Mouse (Mus musculus) liver (tissue): ENCODE measurements around the gene D630003M21Rik.

ENCODE experiments used
- DNase-seq: peaks from one replicate; pipeline ENCODE4 v3.0.0-alpha.2; 2020; ENCODE audit warnings: mixed read lengths

Gene D630003M21Rik

DNA sequence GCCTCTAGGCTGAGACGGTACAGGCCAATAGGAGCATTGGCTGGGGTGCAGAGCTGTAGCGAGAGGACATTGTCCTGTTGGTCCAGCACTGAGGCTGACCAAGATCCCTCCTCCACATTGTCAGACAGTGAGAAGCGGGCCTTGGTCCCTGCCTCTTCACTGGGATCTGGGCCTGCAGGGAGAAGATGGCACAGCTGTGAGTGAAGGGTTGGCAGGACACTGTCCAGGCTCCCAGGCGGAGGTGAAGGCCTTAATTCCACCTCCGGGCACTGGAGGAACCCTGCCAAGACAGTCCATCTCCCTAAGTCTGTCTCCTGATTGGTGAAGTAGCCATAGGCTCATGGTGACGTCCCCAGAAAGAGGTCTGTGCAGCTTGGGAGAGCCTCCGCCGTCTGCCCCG, 90.2 kb downstream of the D630003M21Rik start:
- DNase-seq, result no peak

DNA sequence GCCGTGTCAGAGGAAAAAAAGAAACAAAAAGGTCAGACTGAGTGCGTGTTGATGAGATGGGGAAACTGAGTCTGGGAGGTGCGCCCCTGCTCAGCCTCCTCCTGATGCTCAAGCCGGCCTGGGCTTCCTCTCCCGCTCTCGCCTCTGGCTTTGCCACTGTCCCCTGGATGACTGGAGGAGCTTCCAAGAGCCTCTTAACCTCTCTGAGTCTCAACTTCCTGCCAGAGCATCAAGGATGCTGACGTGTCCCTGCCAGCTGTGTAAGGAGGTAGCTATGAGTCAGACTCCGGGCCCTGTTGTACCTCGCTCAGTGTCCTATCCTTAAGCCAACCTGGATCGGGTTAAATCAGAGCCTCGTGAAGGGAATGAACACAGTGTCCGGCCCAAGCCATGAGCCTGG, 91.3 kb downstream of the D630003M21Rik start:
- no peak for DNase-seq

DNA sequence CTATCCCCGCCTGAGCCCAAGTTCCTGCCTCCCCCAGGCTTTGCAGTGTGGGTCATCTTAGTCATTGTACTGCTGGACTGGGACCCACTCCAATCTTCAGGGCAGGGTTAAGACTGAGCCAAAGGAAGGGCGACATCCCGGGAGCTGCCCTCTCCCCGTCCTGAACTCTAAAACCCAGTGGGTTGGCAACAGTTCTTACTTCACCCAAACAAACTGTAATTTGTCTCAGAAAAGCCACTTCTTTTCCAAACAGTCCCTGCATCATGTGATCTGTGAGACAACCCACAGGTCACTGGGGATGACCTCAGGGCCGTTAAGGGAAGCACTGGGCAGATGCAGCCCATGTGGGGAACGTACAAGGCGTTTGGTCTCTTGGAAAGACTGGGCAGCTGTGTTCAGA, 92.8 kb downstream of the D630003M21Rik start:
- no peak for DNase-seq

DNA sequence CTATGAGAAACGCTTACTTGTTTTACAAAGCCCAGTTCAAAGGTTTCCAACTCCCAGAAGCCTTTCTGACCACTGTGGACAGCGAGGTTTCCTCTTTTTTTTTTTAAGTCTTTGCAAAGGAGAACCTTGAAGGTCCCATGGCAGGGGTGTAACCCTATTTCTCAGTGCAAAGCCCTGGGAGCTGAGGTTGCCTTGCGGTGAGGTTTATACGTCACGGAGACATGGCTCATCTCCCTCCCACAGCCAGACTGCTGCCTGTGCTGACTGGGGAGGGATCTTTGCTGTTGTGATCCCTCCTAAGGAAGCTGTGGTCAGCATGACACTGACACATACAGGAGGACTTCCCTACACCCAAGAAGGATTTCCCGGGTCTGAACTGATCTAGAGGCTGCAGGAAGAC, 96.0 kb downstream of the D630003M21Rik start:
- DNase-seq, result no peak
